Mouse (Mus musculus) liver, adult 2 months (tissue): ENCODE data around the gene Syf2. TPM values are rescaled to one million over a fixed set of nuclear protein-coding genes. Genes with fewer than 3 reads are reported as not detected.

Experiments used
- DNase-seq: peaks from one replicate; pipeline ENCODE4 v3.0.0-alpha.2; 2011; ENCODE audit warnings: low read depth, low spot score; ENCODE audit errors: extremely low read depth
- H3K27ac ChIP-seq: fragments of 200-500 bp; replicated peaks from 2 replicates; pipeline ENCODE4 v1.5.1; 2012; ENCODE audit warnings: low read depth, mild to moderate bottlenecking, control low read depth, inconsistent platforms, low read length; ENCODE audit not compliant: insufficient read depth
- H3K27me3 ChIP-seq: fragments of 200-500 bp; 2 replicates; pipeline ENCODE4 v1.6.1; 2012; ENCODE audit warnings: mild to moderate bottlenecking, moderate library complexity, low read length, inconsistent platforms; ENCODE audit not compliant: control insufficient read depth, insufficient read depth
- H3K36me3 ChIP-seq: fragments of 200-500 bp; 2 replicates; pipeline ENCODE4 v1.6.1; 2012; ENCODE audit warnings: low read length, inconsistent platforms; ENCODE audit not compliant: control insufficient read depth, insufficient read depth
- H3K4me1 ChIP-seq: fragments of 200-500 bp; 2 replicates; pipeline ENCODE4 v1.6.1; 2011; ENCODE audit warnings: low read length; ENCODE audit not compliant: control insufficient read depth, insufficient read depth
- H3K4me3 ChIP-seq: fragments of 200-500 bp; 2 replicates; pipeline ENCODE4 v1.5.1; 2011; ENCODE audit warnings: low read depth, mild to moderate bottlenecking, control low read depth, low read length, moderate library complexity; ENCODE audit not compliant: insufficient read depth
- H3K79me2 ChIP-seq: fragments of 200-500 bp; 2 replicates; pipeline ENCODE4 v1.6.1; 2012; ENCODE audit warnings: inconsistent platforms, mild to moderate bottlenecking, low read length, moderate library complexity; ENCODE audit not compliant: control insufficient read depth, insufficient read depth
- H3K9ac ChIP-seq: fragments of 200-500 bp; 2 replicates; pipeline ENCODE4 v1.6.1; 2012; ENCODE audit warnings: low read depth, mild to moderate bottlenecking, control low read depth, inconsistent platforms, low read length
- CTCF ChIP-seq: fragments of 200-500 bp; IDR thresholded peaks from 2 replicates; pipeline ENCODE4 v1.5.1; 2011; ENCODE audit warnings: low read depth, low read length, control low read depth
- POLR2A ChIP-seq: fragments of 200-500 bp; IDR thresholded peaks from 2 replicates; pipeline ENCODE4 v1.6.1; 2011; ENCODE audit warnings: low read length, control low read depth; ENCODE audit not compliant: insufficient read depth; ENCODE audit errors: extremely low read depth
- WGBS: fragments of 180-500 bp; shearing (Covaris S2); methylation state at CpG from one replicate; pipeline ENCODE4 v1.1.7; 2018; 5-methylcytosine and 5-hydroxymethylcytosine counted together
- polyA plus RNA-seq: library from polyadenylated mRNA; depleted of rRNA; stranded (reverse); fragments of >200 nt; gene quantifications from 2 replicates; pipeline ENCODE4 v1.2.3, GENCODE M21; 2012
- total RNA-seq: library from RNA; depleted of rRNA; stranded (reverse); fragments of >200 nt; gene quantifications from 2 replicates; pipeline ENCODE4 v1.2.3, GENCODE M21; 2014

Gene Syf2
- total and polyA plus RNA-seq, 2 experiments: 11.8 to 48.0 TPM

- no peaks in the 10 kb centered on the region; the same call in 1 of the 2 replicates for H3K27me3 ChIP-seq
- no peak overlapping the region for H3K4me3 ChIP-seq
- no peak for TF ChIP-seq POLR2A
- no peak overlapping the region for H3K9ac ChIP-seq
- no peak overlapping the region for H3K27ac ChIP-seq
- no peaks in the 10 kb centered on the region for H3K36me3 ChIP-seq
- WGBS: 24% methylated on average over 15 of the region's 15 CpGs
- DNase-seq: no peak
- no peaks in the 10 kb centered on the region for H3K79me2 ChIP-seq
- no peaks in the 10 kb centered on the region for H3K4me1 ChIP-seq
These were observed 23.8 kb downstream of the Syf2 start for GRCm38 (mm10) chr4:134954461-134954860.

GRCm38 (mm10) chr4:134955196-134955595 lies 24.5 kb downstream of the Syf2 start:
- no peak overlapping the region for H3K4me3 ChIP-seq
- no peak for TF ChIP-seq POLR2A
- TF ChIP-seq CTCF: no peak
- H3K9ac ChIP-seq: no peak overlapping the region
- H3K36me3 ChIP-seq: no peaks in the 10 kb centered on the region
- WGBS: 89% methylated on average over 2 of the region's 2 CpGs
- no peak overlapping the region for H3K27ac ChIP-seq
- H3K27me3 ChIP-seq: no peaks in the 10 kb centered on the region; the same call in 1 of the 2 replicates
- H3K4me1 ChIP-seq: no peaks in the 10 kb centered on the region
- H3K79me2 ChIP-seq: no peaks in the 10 kb centered on the region
- no peak for DNase-seq

- TF ChIP-seq CTCF: peak; percentile 20; the same call in 1 of the 2 replicates
- TF ChIP-seq POLR2A: no peak
- no peaks in the 10 kb centered on the region; the same call in 1 of the 2 replicates for H3K27me3 ChIP-seq
- H3K9ac ChIP-seq: no peak overlapping the region
- H3K79me2 ChIP-seq: no peaks in the 10 kb centered on the region
- DNase-seq: no peak
- no peaks in the 10 kb centered on the region for H3K36me3 ChIP-seq
- H3K4me3 ChIP-seq: no peak overlapping the region
- no peak overlapping the region for H3K27ac ChIP-seq
- H3K4me1 ChIP-seq: no peaks in the 10 kb centered on the region
- WGBS: 79% methylated on average over 3 of the region's 3 CpGs
These were observed 25.1 kb downstream of the Syf2 start for GRCm38 (mm10) chr4:134955845-134956244.

GRCm38 (mm10) chr4:134956328-134956727 lies 25.6 kb downstream of the Syf2 start:
- Histone ChIP-seq H3K27me3 (peaks cover 2% of the 10 kb centered on the region; the same call in 1 of the 2 replicates), H3K79me2 (no peaks in the 10 kb centered on the region), H3K36me3 (no peaks in the 10 kb centered on the region), H3K4me3 (no peak overlapping the region), H3K9ac (no peak overlapping the region), H3K27ac (no peak overlapping the region), H3K4me1 (no peaks in the 10 kb centered on the region)
- TF ChIP-seq CTCF (peak; percentile 59), POLR2A (no peak)
- DNase-seq: peak; percentile 44
- 11% methylated on average over 3 of the region's 3 CpGs for WGBS

DNA sequence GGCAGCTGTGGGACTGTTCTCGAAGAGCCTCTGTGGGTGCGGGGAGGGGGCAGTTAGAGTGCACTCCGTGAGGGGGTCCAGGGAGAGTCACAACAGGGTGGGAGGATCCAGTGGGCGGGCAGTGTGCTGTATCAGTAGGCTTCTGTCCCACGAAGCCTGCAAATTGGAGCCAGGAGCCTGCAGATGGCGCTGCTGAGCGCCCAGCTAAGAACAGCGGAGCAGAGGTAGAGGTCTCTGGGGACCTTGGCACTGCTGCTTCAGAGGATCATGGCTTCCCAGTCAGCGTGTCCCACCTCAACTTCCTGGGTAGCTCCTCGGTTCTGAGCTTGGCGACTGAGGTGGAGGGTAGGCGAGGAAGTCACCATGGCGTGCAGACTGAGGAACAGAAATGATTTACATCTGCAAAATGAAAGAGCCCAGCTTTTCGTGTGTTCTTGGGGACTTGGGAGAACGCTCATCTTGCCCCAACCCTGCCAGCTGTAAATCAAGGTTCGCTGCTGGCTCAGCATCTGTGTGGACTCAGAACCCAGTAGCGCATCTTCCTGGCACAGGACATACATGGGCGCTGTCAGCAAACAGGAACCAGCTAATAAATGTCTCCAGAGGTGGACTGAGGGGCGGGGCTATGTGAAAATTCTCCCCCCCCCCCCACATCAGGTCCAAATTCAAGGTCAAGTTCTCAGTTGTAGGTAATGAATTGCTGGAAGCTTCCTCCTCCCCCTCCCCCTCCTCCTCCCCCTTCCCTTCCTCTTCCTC lies 32.5 kb downstream of the Syf2 start:
- Histone ChIP-seq H3K27ac (no peak overlapping the region), H3K4me1 (no peaks in the 10 kb centered on the region; the same call in 1 of the 2 replicates), H3K9ac (no peak overlapping the region), H3K27me3 (0 out of 2 replicates have a peak, but pooled peaks cover 5% of the 10 kb centered on the region), H3K79me2 (no peaks in the 10 kb centered on the region), H3K4me3 (no peak overlapping the region), H3K36me3 (no peaks in the 10 kb centered on the region)
- DNase-seq: peak; percentile 10
- 22% methylated on average over 19 of the region's 19 CpGs for WGBS
- TF ChIP-seq POLR2A: no peak
- peak; percentile 81 for TF ChIP-seq CTCF
